Mouse (Mus musculus) neural tube, embryonic 10.5 days (tissue): Measurements from ENCODE around the gene Tmem256.
"Not testable (repeated sequence)": the region's sequence is repeated elsewhere in the genome, so short reads cannot be mapped to it uniquely, and the experiment has no call there.

Experiments used
- DNase-seq: peaks from one replicate; pipeline ENCODE4 v3.0.0-alpha.2; 2017; ENCODE audit warnings: low spot score; ENCODE audit errors: extremely low spot score

The Tmem256 gene

DNA sequence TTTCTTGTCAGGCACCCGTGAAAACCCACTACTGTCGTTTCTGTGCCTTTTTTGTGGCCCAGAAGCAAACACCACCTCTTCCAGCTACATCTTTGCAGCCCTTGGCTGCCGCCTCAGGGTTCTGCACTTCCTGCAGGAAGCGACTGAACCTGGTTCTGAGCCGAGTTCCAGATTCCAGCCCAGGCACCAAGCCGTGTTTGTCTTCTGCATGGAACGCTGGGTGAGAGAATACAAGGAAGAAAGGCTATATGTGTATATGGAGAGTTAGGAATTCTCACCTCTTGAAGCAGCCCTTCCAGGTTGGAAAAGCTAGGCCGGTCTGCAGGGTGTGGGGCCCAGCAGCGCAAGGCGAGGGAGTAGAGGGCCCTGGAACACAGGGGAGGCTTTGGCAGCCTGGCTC is 16.4 kb downstream of the Tmem256 start:
- DNase-seq: no peak

- peak; percentile 56 for DNase-seq
Measured at GRCm38 (mm10) chr11:69855347-69855746, 17.0 kb downstream of the Tmem256 start.

DNA sequence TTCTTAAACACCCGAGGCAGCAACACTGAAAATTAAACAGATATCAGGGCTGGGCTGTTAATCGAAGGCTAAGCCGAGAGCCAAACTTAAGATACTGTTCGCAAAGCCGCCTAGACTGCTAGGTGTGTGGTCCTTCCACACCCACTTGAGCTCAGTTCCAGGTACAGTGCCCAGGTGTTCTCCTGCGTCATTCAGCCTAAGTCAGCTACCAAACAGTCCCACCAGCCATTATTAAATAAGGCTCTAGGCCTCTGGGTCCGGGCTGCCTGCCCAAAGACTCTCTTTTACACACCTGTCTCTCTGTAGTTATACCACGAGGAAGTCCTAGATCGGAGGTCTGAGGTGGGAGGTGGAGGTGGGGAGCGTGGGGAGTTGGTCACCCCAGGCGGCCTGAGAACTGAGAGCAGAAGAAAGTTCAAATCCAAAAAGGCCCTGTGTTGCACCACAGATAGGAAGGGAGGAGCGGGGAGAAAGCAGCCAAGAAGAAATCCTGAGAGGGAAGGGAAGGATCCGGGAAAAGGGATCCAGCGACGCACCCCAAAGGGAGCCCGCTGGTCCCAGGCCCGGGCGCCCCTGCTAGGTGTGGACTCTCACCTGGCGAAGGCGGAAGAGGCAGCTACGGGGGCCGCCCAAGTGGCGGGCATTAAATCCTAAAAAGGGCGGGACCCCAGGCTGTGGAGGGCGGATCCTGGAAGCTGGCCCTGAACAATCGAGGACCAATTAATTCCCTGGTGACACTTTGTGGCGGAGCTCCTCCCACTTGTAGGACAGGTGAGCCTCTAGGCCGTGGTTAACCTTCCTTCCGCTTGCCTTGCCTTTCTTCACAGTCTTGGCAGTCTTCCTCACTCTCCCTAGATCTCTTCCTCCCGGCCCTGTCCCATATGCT is 20.0 kb downstream of the Tmem256 start, which contains the start of gene Tnk1:
Gene Tnk1, minus strand, starts transcription at position 618 of the 886 bp plus-strand sequence.
- no peak for DNase-seq

GRCm38 (mm10) chr11:69863729-69864128 is 25.4 kb downstream of the Tmem256 start:
- DNase-seq: not testable (repeated sequence)

DNA sequence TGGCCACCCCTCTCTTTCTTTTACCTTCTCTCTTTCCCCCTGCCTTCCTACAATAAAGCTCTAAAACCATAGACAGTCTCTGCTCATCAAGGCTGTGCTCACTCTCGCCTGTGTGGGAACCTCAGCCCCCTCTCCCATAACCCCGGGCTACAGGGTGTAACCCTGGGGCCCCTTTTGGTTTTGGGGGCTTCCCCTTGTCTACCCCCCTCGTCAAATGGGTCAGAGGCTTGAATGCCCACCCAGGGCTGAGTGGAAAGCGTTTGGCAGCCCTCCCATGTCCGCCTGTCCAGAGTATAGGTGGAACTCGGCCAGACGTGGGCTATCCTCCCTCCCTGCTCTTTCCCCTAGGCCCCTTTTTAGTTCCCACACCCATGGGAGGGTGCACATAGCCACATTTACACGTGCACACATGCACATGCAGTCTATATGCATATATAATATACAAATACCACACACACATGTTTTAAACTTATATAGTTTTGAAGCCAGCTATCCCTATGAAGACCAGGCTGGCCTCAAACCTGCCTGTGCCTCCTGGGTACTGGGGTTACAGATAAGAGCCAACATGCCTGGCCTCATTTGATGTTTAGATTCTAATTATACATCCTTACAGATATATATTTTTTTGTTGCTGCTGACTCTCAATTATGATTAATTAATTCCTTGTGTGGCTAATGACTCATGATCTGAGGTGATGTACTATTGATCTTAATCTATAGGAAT is 26.0 kb downstream of the Tmem256 start:
- no peak for DNase-seq

DNA sequence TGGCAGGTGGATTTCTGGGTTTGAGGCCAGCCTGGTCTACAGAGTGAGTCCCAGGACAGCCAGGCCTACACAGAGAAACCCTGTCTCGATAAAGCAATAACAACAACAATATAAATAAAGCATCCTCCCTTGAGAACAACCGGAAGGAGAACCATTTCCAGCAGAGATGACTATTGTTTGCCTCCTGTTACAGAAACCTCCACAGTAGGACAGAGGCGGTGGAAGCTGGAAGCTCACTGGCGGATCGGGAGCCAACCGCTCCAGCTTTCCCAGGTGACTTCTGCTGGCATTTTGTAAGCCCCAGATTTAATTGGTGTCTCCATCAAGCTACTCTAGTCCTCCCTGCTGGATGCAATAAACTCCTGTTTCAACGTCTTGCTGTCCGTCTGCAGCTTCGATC is 27.2 kb downstream of the Tmem256 start:
- no peak for DNase-seq

DNA sequence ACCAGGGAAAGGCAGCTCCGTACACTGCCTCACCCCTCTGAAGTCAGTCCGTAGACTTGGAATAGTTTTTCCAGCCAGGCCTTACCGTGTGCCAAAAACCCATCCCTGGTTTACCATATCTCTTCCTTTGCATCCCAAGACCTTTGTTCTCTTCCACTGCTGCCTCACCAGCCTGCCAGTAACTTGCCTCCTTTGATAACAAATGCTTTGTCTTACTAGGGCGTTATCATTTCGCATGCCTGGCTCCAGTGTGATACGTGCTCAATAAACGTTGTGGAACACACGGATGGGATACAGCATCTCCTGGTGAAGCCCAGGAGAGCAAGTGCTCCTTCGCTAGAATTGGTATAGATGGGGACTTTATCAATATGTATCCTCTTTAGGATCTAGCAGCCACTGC is 29.0 kb downstream of the Tmem256 start:
- DNase-seq: no peak

GRCm38 (mm10) chr11:69870289-69871069 is 32.2 kb downstream of the Tmem256 start:
- no peak for DNase-seq

DNA sequence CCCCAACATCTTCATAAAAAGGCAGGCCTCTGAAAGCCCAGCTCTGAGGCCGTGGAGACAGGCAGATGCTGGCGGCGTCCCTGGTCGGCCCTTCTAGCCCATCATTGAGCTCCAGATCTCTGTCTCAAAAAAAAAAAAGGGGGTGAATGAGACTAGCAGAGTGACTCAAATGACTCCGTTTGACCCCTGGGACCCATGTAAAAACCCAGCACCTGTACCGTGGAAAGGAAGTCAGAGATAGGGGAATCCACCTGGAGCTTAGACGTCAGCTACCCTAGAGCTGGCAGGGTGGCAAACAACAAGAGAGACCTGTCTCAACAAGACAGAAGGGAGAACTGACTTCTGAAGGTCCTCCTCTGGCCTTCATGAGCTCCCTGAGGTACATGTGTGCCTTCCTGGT is 33.5 kb downstream of the Tmem256 start:
- DNase-seq: no peak

DNA sequence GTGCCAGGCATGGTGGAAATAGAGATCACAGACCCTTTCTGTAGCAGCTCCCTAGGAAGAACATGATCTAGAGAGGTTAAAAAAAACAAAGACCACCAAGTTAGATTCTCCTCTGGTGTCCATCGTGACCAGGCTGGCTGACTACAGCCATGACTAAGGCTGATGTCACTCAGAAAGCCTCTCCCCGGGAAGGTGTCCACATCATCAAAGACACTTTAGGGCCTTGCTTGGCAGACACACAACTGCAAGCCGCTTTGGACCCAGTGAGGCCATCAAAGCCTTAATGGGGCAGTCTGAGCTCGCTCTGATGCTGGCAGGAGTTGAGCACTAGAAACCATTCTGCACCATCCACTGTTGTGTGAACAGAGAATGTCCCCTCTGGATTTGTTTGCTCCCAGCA is 34.1 kb downstream of the Tmem256 start:
- DNase-seq: no peak

DNA sequence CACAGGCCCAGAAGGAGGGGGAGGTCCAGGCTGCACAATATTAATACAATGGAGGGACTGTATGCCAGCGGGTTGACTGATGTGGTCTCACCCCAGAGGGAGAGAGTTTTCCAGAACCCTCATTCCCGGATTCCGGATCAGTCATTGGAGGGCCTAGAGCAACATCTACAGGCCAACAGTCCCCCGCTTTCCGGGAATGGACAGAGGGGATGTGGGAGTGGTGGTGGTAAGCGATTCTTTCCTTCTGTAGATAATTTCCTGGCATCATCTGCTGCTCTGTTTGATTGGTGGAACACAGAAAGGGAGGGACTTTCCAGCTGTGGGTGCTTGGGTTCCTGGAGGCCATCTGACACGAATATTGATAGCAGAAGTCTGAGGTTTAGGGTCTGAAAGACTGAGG is 37.9 kb downstream of the Tmem256 start:
- no peak for DNase-seq

DNA sequence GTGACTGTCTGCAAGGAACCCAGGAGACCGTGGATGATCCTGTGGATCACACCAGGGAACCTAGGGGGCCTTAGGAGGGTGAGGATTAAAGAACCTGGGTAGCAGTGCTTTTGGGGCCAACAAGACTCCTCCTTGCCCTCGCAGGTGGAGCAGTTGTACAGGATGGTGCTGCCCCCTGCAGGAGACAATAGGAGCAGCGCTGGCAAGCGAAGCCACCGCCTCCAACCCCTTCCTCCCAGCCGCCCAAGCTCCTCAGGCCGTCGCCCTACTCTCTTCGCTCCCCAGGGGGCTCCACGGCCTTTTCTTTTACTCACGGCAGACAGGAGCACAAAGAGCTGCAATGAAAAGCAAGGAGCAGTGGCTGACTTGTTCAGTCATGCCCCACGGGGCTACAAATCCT is 38.6 kb downstream of the Tmem256 start:
- peak; percentile 83 for DNase-seq

DNA sequence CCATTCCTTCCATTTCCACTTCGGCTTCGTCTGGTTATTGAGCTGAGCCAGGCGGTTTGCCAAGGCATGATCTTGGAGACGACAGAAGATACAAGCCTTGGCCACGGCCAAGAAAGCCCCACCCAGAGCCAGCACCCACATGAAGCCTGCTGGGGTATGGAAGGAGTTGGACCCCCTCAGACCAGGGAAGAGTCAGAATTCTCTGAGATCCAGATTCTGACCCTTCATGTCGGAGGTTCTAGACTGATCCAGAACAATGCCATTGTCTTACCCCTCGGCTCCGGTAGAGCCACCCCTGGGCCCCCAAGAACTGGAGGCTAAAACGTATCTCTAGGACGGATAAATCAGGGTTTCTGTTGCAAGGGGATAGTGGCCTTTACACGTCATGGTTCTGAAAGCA is 39.6 kb downstream of the Tmem256 start, which contains the start of gene Tmem95:
Gene Tmem95, minus strand, starts transcription at position 141 of the 400 bp plus-strand sequence.
- no peak for DNase-seq

DNA sequence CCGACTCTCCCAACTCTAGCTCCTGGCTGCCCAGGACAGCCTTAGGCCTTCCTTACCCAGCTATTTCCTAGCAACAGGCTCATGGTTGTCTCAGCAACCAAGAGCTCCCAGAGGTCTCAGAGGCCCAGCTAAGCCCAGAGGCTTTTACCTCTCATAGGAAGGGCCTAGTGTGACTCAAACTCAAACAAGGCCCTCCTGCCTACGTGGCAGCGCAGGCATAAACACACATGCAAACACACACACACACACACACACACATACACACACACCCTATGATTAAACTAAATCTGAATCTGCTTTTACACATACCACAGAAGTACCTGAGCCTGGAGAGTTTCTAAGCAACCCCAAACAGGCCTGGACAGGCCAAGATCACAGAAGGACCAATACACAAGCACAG is 40.1 kb downstream of the Tmem256 start:
- DNase-seq: no peak

DNA sequence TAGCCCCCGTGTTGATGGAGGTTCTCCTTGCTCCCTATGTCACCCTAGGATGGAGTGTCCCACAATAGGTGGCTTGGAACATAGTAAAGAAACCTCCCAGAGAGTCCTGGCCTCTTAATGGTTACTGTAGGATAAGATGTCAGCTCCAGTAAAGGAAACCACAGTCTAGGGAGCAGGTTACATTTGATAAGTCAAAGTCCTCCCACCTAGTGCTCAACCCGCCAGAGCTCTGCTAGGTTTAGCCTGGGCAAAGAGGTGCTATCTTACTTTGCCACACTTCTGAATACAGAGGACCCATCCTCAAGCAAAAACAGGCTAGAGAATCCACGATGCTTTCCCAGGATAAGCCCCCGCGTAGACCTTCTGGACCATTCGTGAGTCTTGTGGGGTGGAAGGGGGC is 40.6 kb downstream of the Tmem256 start:
- no peak for DNase-seq

GRCm38 (mm10) chr11:69879711-69880110 is 41.4 kb downstream of the Tmem256 start:
- no peak for DNase-seq

DNA sequence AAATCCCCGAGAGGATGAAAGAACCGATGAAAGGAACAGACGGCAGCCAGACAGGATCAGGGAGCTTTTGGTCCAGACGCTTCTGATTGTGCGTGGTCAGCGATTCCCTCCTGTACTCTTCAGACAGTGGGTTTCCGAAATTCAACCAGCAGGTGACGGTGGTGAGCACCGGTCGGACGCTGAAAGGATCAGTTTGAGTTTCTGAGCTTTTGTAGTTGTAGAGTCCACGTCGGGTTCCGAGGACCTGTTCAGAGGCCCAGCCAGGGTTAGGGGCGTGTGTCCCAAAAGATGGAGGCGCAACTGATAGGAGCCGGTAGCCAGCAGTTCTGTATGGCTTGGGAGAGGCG is 42.2 kb downstream of the Tmem256 start:
- DNase-seq: no peak

GRCm38 (mm10) chr11:69880853-69881603 is 42.7 kb downstream of the Tmem256 start, which contains the start of gene Kctd11:
Gene Kctd11 (minus strand): TSS chr11:69881406.
- peak; percentile 88 for DNase-seq

DNA sequence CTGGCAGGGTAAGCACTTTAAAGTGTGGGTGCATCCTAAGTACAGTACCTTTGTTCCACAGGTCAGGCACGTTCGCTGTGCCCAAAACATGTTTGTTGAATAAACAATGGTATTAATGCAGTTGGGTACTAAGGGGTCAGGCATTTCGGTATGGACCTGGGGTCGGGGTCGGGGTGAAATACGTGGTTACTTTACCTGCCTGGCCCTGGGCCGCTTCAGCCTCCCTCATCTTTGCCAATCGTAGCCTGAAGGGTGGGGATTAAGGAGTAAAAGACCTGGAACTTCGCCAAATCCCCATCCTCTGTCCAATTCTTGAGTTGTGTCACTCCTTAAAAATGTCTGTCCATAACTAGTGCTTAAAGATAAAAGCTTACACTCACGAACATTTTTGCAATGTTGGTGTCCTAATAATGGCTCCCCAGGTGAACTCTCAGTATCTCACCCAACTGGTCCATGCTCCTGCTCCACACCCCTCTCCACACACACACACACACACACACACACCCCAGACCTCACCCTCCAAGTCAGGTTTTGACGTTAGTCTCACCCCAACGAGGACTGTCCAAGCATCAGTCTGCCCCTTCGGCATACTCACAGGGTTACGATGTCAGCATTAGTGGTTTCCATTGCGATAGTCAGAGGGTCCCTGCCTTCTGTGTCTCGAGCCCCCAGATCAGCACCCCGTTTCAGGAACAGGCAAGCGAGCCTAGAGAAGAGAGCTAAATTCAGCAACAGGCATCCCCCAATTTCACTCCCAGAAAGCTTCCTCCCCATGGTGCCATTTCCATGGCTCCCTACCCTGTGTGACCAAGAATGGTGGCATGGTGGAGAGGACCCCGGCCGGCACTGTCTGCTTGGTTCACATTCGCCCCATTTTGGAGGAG is 43.7 kb downstream of the Tmem256 start:
- no peak for DNase-seq

DNA sequence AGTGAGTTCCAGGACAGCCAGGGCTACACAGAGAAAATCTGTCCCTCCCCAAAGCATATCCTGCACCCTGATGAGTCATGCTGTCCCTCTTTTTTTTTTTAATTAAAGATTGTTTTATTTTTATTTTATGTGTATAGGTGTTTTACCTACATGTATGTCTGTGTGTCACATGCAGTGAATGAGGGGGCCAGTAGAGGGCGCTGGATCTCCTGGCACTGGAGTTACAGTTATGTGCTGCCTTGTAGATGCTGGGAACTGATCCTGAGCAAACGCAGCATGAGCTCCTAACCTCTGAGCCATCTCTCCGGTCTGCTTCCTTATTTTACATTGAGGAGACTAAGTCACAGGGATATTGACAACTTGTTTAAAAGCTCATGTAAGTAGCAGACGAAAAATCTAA is 44.8 kb downstream of the Tmem256 start:
- DNase-seq: peak; percentile 36
